Mouse (Mus musculus) cerebellum, adult 18-20 months (tissue): Measurements from ENCODE around the gene Zbtb7a.

Source experiments
- DNase-seq, 2 experiments: peaks; one replicate each; pipeline ENCODE4 v3.0.0; 2021

Zbtb7a gene

GRCm38 (mm10) chr10:81134966-81135681 lies at the start of gene Zbtb7a:
Gene Zbtb7a, plus strand, starts transcription at chr10:81135220.
- DNase-seq, result peak; percentile 49 to 56

GRCm38 (mm10) chr10:81087021-81087420 lies 48.0 kb upstream of the Zbtb7a start:
- no peak for DNase-seq

- no peak for DNase-seq
These were observed 45.8 kb upstream of the Zbtb7a start for GRCm38 (mm10) chr10:81089216-81089615.

GRCm38 (mm10) chr10:81090621-81091020 lies 44.4 kb upstream of the Zbtb7a start:
- no peak for DNase-seq

GRCm38 (mm10) chr10:81092465-81093250 lies 42.4 kb upstream of the Zbtb7a start:
- DNase-seq, result no peak

- no peak for DNase-seq
These were observed 39.9 kb upstream of the Zbtb7a start for GRCm38 (mm10) chr10:81094931-81095678.

GRCm38 (mm10) chr10:81105565-81106112 lies 29.4 kb upstream of the Zbtb7a start, which contains the start of gene Map2k2:
Gene Map2k2, plus strand, starts transcription at chr10:81105915.
- DNase-seq, result peak; percentile 97

- peak; percentile 72 to 82 for DNase-seq
These were observed 28.8 kb upstream of the Zbtb7a start for GRCm38 (mm10) chr10:81106113-81106721.

- no peak for DNase-seq
These were observed 22.1 kb upstream of the Zbtb7a start for GRCm38 (mm10) chr10:81112946-81113345.

- no peak for DNase-seq
These were observed 15.4 kb upstream of the Zbtb7a start for GRCm38 (mm10) chr10:81119625-81120024.

- no peak for DNase-seq
These were observed 14.4 kb upstream of the Zbtb7a start for GRCm38 (mm10) chr10:81120650-81121049.

- no peak for DNase-seq
These were observed 12.1 kb upstream of the Zbtb7a start for GRCm38 (mm10) chr10:81122889-81123288.

GRCm38 (mm10) chr10:81123500-81123899 lies 11.5 kb upstream of the Zbtb7a start:
- no peak for DNase-seq

GRCm38 (mm10) chr10:81134181-81134587 lies 836 bp upstream of the Zbtb7a start:
- DNase-seq, result peak in 1 of 2 experiments; percentile 44

- peak; percentile 79 to 80 for DNase-seq
These were observed 1.0 kb downstream of the Zbtb7a start for GRCm38 (mm10) chr10:81135831-81136705.

GRCm38 (mm10) chr10:81136706-81137231 lies 1.7 kb downstream of the Zbtb7a start:
- DNase-seq, result peak; percentile 82 to 85

GRCm38 (mm10) chr10:81137252-81138130 lies 2.5 kb downstream of the Zbtb7a start:
- peak; percentile 98 to 99 for DNase-seq

- DNase-seq, result peak; percentile 55 to 65
These were observed 3.2 kb downstream of the Zbtb7a start for GRCm38 (mm10) chr10:81138131-81138782.

- DNase-seq, result peak in 1 of 2 experiments; percentile 38
These were observed 4.0 kb downstream of the Zbtb7a start for GRCm38 (mm10) chr10:81138821-81139528.
